Mouse (Mus musculus): ENCODE measurements around the gene Gm8947. TPM values are rescaled to one million over a fixed set of nuclear protein-coding genes. Genes with fewer than 3 reads are reported as not detected.

Gene Gm8947
- polyA plus RNA-seq, 1 experiment, result not detected

- TF ChIP-seq CTCF (IDR thresholded peaks at IDR 0.05; ENCODE audit: borderline replicate concordance, insufficient read depth, low read length) (no peak), POLR2A (IDR thresholded peaks at IDR 0.05; ENCODE audit: low read depth, low read length) (no peak)
- H3K27ac ChIP-seq (ENCODE audit: insufficient read depth, low read length), result no peak overlapping the region
- no peak overlapping the region for H3K4me3 ChIP-seq (ENCODE audit: insufficient read depth, low read length)
- no peaks in the 10 kb centered on the region for H3K4me1 ChIP-seq (ENCODE audit: control insufficient read depth, insufficient read depth, low read length)
Observed at GRCm38 (mm10) chr1:151157963-151158856, 34.0 kb upstream of the Gm8947 start.

DNA sequence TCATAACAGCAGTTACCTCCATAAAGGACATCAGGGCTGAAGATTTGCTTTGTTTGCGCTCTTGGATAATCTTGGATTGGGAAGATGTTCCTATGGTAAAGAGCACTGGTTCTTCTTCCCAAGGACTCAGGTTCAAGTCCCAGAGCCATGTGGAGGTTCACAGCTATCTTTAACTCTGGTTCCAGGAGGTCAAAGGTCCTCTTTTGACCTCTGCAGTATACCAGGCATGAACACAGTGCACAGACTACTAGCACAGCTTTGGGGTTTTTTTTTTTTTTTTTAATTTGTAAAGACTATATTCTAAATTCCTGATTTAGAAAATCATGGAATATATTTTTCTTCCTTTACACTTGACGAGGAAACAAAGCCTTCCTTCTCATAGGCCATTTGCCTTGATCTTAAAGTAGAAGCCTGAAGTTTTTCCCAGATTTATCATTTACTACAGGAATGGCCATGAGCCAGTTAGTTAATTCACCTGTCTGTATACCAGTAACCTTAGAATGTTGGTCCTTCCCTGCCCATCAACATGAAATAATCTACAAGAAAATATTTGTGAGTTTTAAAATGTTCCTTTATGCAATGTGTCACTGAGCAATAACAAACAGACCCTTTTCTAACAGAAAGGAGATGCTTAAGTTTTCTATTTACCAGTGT is 33.2 kb upstream of the Gm8947 start:
- no peak overlapping the region for H3K27ac ChIP-seq (ENCODE audit: insufficient read depth, low read length)
- H3K4me1 ChIP-seq (ENCODE audit: control insufficient read depth, insufficient read depth, low read length), result no peaks in the 10 kb centered on the region
- H3K4me3 ChIP-seq (ENCODE audit: insufficient read depth, low read length), result no peak overlapping the region
- TF ChIP-seq POLR2A (IDR thresholded peaks at IDR 0.05; ENCODE audit: low read depth, low read length) (no peak), CTCF (IDR thresholded peaks at IDR 0.05; ENCODE audit: borderline replicate concordance, insufficient read depth, low read length) (no peak)

GRCm38 (mm10) chr1:151166031-151166430 is 26.1 kb upstream of the Gm8947 start:
- no peak for TF ChIP-seq POLR2A (IDR thresholded peaks at IDR 0.05; ENCODE audit: low read depth, low read length)
- no peak for TF ChIP-seq CTCF (IDR thresholded peaks at IDR 0.05; ENCODE audit: borderline replicate concordance, insufficient read depth, low read length)
- Histone ChIP-seq H3K4me1 (ENCODE audit: control insufficient read depth, insufficient read depth, low read length) (peaks cover 5% of the 10 kb centered on the region; the same call in 1 of the 2 replicates), H3K27ac (ENCODE audit: insufficient read depth, low read length) (no peak overlapping the region), H3K4me3 (ENCODE audit: insufficient read depth, low read length) (no peak overlapping the region)

DNA sequence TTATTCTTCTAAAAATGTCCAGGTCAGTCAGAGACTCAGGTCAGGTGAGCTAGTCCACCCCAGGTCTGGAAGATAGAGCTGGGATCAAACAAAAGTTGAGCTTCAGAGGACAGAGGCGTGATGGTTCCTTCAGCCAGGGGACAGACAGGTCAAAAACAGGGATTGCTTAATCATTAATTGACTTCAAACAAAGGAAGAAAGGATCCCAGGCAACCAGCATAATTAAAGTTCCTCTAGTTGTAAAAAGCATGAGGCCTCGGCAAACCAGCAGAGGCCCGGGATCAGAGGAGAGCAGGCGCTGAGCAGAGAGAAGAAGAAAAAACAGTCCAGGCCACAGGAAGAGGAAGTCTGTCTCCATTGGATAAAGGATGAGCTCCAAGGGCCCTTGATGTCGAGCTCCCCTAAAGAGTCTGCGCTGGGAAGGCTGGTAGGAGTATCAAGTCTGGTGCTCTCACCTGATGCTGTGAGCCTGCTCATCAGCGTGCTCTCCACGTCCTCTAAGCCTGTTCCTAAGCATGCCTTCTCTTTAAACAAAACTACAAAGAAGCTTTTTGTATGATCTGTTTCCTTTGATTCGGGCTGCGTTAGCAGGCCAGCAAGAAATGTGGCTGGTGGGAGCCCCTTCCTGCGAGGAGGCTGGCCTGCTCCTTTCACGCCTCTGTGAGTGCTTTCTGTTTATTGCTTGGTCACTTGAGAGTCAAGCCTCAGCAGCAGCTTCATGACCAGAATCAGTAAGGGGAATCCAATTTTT is 24.7 kb upstream of the Gm8947 start:
- Histone ChIP-seq H3K27ac (ENCODE audit: insufficient read depth, low read length) (no peak overlapping the region), H3K4me1 (ENCODE audit: control insufficient read depth, insufficient read depth, low read length) (peaks cover 12% of the 10 kb centered on the region), H3K4me3 (ENCODE audit: insufficient read depth, low read length) (no peak overlapping the region)
- TF ChIP-seq CTCF (IDR thresholded peaks at IDR 0.05; ENCODE audit: borderline replicate concordance, insufficient read depth, low read length), result no peak
- no peak for TF ChIP-seq POLR2A (IDR thresholded peaks at IDR 0.05; ENCODE audit: low read depth, low read length)

- TF ChIP-seq POLR2A (IDR thresholded peaks at IDR 0.05; ENCODE audit: low read depth, low read length), result no peak
- no peak for TF ChIP-seq CTCF (IDR thresholded peaks at IDR 0.05; ENCODE audit: borderline replicate concordance, insufficient read depth, low read length)
- H3K4me1 ChIP-seq (ENCODE audit: control insufficient read depth, insufficient read depth, low read length), result peaks cover 12% of the 10 kb centered on the region
- H3K27ac ChIP-seq (ENCODE audit: insufficient read depth, low read length), result no peak overlapping the region
- H3K4me3 ChIP-seq (ENCODE audit: insufficient read depth, low read length), result no peak overlapping the region
Observed at GRCm38 (mm10) chr1:151168637-151169036, 23.5 kb upstream of the Gm8947 start.

- TF ChIP-seq POLR2A (IDR thresholded peaks at IDR 0.05; ENCODE audit: low read depth, low read length), result no peak
- TF ChIP-seq CTCF (IDR thresholded peaks at IDR 0.05; ENCODE audit: borderline replicate concordance, insufficient read depth, low read length), result no peak
- no peak overlapping the region for H3K4me3 ChIP-seq (ENCODE audit: insufficient read depth, low read length)
- H3K4me1 ChIP-seq (ENCODE audit: control insufficient read depth, insufficient read depth, low read length), result peaks cover 12% of the 10 kb centered on the region
- H3K27ac ChIP-seq (ENCODE audit: insufficient read depth, low read length), result no peak overlapping the region
Observed at GRCm38 (mm10) chr1:151171572-151172461, 20.4 kb upstream of the Gm8947 start.

GRCm38 (mm10) chr1:151177030-151177936 is 14.9 kb upstream of the Gm8947 start:
- no peak for TF ChIP-seq POLR2A (IDR thresholded peaks at IDR 0.05; ENCODE audit: low read depth, low read length)
- no peak for TF ChIP-seq CTCF (IDR thresholded peaks at IDR 0.05; ENCODE audit: borderline replicate concordance, insufficient read depth, low read length)
- Histone ChIP-seq H3K4me1 (ENCODE audit: control insufficient read depth, insufficient read depth, low read length) (no peaks in the 10 kb centered on the region), H3K27ac (ENCODE audit: insufficient read depth, low read length) (no peak overlapping the region), H3K4me3 (ENCODE audit: insufficient read depth, low read length) (no peak overlapping the region)

DNA sequence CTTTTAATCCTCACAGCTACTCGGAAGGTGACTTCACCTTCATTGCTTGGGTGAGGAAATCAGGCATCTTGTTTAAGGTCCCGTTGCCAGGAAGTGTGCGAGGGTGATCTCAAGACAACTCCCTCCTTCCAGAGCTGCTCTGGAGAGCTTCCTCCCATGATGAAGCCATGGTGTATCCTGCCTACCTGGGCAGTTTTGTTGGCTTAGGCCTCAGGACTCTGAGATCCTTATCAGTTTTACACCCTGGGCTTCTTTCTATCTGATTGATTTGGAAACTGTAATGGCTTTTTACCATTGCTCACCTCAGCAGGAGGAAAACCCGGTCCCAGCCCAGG is 14.3 kb upstream of the Gm8947 start:
- H3K27ac ChIP-seq (ENCODE audit: insufficient read depth, low read length), result no peak overlapping the region
- no peaks in the 10 kb centered on the region for H3K4me1 ChIP-seq (ENCODE audit: control insufficient read depth, insufficient read depth, low read length)
- TF ChIP-seq CTCF (IDR thresholded peaks at IDR 0.05; ENCODE audit: borderline replicate concordance, insufficient read depth, low read length) (no peak), POLR2A (IDR thresholded peaks at IDR 0.05; ENCODE audit: low read depth, low read length) (no peak)
- no peak overlapping the region for H3K4me3 ChIP-seq (ENCODE audit: insufficient read depth, low read length)
